Mouse (Mus musculus): ENCODE data around the gene Itih5.
A peak's percentile ranks its signal among the peaks of the same experiment; 100 is the strongest.

The Itih5 gene

GRCm38 (mm10) chr2:10169991-10170390 is 16.6 kb downstream of the Itih5 start:
- DNase-seq = no peak

GRCm38 (mm10) chr2:10193553-10193952 is 40.2 kb downstream of the Itih5 start:
- DNase-seq = no peak

GRCm38 (mm10) chr2:10195162-10195561 is 41.8 kb downstream of the Itih5 start:
- DNase-seq = no peak

GRCm38 (mm10) chr2:10199326-10199725 is 46.0 kb downstream of the Itih5 start:
- no peak for DNase-seq

- DNase-seq = no peak
Observed at GRCm38 (mm10) chr2:10200736-10201285, 47.4 kb downstream of the Itih5 start.

- no peak for DNase-seq
Observed at GRCm38 (mm10) chr2:10204301-10204700, 50.9 kb downstream of the Itih5 start.

- DNase-seq = no peak
Observed at GRCm38 (mm10) chr2:10213468-10213867, 60.1 kb downstream of the Itih5 start.

GRCm38 (mm10) chr2:10215876-10216565 is 62.6 kb downstream of the Itih5 start:
- no peak for DNase-seq

- DNase-seq = peak; percentile 53
Observed at GRCm38 (mm10) chr2:10216566-10217247, 63.3 kb downstream of the Itih5 start.

GRCm38 (mm10) chr2:10221862-10222261 is 68.5 kb downstream of the Itih5 start:
- no peak for DNase-seq

GRCm38 (mm10) chr2:10226907-10227306 is 73.5 kb downstream of the Itih5 start:
- DNase-seq = no peak

GRCm38 (mm10) chr2:10231971-10232370 is 78.6 kb downstream of the Itih5 start:
- no peak for DNase-seq

GRCm38 (mm10) chr2:10236554-10236953 is 83.2 kb downstream of the Itih5 start:
- no peak for DNase-seq

- DNase-seq = peak; percentile 62
Observed at GRCm38 (mm10) chr2:10242970-10243369, 89.6 kb downstream of the Itih5 start.

GRCm38 (mm10) chr2:10250441-10250840 is 97.1 kb downstream of the Itih5 start:
- no peak for DNase-seq

- DNase-seq = no peak
Observed at GRCm38 (mm10) chr2:10250926-10251325, 97.6 kb downstream of the Itih5 start.

GRCm38 (mm10) chr2:10251466-10251865 is 98.1 kb downstream of the Itih5 start:
- no peak for DNase-seq

- no peak for DNase-seq
Observed at GRCm38 (mm10) chr2:10252016-10252415, 98.6 kb downstream of the Itih5 start.

- DNase-seq = peak; percentile 25
Observed at GRCm38 (mm10) chr2:10253351-10253750, 100.0 kb downstream of the Itih5 start.

GRCm38 (mm10) chr2:10256949-10257348 is 103.6 kb downstream of the Itih5 start:
- DNase-seq = no peak

- DNase-seq = no peak
Observed at GRCm38 (mm10) chr2:10258312-10258711, 104.9 kb downstream of the Itih5 start.

GRCm38 (mm10) chr2:10260109-10260508 is 106.7 kb downstream of the Itih5 start:
- DNase-seq = no peak

GRCm38 (mm10) chr2:10261337-10261736 is 108.0 kb downstream of the Itih5 start:
- no peak for DNase-seq

GRCm38 (mm10) chr2:10262722-10263121 is 109.4 kb downstream of the Itih5 start:
- peak; percentile 28 for DNase-seq

All from embryo, embryonic 11 days (tissue).